Mouse (Mus musculus): ENCODE results near the gene Wdr53.
"Not testable (repeated sequence)": the region's sequence is repeated elsewhere in the genome, so short reads cannot be mapped to it uniquely, and the experiment has no call there.

Wdr53 gene

DNA sequence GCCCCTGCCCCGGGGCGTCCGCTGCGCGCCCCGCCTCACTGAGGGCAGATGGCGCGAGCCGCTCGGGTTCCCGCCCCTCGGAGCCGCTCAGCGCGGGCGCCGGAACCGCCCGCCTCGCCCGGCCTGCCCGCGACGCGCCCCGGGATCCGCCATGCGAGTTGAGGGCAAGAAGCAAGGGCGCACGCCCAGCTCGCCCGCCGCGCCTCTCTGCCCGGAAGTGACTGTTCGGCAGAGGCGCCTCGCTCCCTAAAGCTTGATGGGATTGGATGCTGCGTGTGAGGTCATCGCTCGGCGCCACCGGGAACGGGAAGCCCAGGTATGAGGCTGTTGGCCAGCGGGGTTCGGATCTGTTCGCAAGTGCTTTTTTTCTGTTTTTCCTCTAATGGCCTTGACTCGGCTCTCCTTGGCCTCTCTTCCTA, at the start of gene Wdr53, which contains the start of gene Fbxo45:
Gene Wdr53 (plus strand): TSS at position 276 of the 419 bp plus-strand sequence.
Gene Fbxo45 (minus strand): TSS at position 207 of the 419 bp plus-strand sequence.
- DNase-seq (ENCODE audit: low read depth), result peak; percentile 94

DNA sequence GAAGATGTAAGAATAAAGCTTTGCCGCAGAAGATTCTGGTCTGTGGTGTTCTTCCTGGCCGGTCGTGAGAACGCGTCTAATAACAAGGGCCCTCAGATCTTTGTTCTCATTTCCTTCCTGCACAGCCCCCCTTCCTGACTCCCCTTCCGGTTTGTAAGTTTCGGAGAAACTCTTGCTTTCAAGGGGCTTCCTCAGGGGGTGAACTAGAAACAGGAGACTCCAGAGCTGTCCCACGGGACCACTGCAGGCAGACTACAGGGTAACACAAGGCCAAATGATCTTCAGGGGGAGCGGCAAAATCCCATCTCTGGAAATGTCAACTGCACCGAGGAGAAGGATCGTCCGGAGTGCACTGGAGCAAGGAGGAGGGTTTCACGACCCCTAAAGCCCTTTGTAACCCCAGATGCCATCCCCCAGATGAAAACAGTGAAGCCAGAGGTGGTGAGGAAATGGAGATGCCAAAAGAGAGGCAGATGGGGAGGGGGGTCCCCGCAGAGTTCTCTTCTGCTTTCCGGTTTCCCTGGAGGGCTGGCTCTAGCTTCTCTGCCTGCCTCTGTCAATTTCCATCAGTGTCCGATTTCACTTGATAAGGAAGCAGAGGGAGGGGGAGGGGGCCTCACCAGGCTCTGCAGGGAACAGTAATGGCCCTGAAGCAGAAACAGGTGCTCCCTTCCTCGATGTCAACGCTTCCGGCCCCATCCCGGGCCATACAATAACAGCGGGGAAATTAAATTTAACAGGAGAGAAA, 46.6 kb upstream of the Wdr53 start:
- DNase-seq (ENCODE audit: low read depth), result peak; percentile 65

DNA sequence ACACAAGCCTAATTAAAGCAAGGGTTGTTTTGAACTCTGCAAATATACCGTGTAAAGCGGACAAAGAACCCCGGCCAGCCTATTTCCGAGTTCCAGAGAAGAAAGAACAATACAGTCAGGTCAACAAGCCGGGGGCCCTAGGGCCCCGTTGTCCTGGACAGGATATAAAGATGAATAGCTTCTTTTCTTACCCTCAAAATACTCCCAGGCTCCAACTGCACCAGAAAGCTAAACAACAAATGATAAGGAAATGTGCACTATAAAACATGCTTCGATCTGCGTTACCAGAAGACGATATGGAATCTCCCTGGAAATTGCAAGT, 46.1 kb upstream of the Wdr53 start:
- no peak for DNase-seq (ENCODE audit: low read depth)

DNA sequence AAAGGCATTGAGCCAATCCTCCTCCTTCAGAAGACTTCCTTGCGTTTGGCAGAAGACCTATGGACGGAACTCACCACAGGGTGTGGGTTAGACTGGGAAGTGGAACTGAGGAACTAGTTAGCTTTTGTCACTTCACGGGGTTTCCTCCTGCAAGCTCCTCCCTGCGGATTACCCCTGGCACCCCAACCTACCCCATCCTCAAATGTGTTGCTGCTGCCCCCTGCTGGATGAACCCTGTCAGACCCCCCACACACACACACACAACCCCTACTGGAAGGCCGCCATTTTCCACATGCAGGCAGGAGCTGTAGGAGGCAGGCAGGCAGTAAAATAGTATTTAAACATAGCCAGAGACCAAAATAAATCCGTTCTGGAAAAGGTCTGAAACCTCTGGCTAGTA, 44.3 kb upstream of the Wdr53 start:
- peak; percentile 94 for DNase-seq (ENCODE audit: low read depth)

DNA sequence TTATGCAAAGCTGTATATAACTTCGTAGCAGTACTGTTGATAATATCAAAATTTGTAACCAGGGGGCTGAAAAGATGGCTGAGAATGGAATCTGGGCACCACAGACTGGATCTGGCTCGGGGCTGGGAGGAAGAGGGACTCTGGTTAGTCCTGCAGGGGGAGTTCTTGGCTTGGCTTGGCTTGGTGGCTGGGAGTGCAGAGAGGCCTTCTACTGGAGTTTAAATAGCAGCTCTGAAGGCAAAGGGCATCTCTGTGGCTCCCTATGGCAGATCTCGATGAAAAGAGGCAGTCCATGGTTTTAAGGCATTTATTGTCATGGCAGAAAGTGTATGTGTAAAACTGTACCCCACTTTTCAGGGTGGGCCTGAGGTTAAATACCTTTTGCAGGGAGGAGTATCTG, 42.1 kb upstream of the Wdr53 start:
- DNase-seq (ENCODE audit: low read depth), result no peak

DNA sequence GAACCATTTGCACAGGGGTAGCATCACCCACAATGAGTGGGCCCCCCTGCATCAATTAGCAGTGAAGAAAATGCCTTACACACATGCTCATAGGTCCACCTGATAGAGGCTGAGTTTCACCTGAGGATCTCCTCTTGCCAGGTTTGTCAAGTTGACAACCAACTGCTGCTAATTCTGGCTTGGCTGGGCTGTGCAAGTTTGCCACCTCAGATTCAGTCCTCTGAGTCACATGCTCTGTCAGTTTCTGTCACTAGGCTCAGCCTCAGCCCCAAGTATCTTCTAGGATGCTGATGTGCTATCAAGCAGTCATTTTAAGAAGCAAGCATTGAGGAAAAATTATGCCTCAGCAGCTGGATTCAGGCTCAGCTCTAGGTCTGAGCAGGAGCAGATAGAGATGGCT, 32.9 kb upstream of the Wdr53 start:
- no peak for DNase-seq (ENCODE audit: low read depth)

DNA sequence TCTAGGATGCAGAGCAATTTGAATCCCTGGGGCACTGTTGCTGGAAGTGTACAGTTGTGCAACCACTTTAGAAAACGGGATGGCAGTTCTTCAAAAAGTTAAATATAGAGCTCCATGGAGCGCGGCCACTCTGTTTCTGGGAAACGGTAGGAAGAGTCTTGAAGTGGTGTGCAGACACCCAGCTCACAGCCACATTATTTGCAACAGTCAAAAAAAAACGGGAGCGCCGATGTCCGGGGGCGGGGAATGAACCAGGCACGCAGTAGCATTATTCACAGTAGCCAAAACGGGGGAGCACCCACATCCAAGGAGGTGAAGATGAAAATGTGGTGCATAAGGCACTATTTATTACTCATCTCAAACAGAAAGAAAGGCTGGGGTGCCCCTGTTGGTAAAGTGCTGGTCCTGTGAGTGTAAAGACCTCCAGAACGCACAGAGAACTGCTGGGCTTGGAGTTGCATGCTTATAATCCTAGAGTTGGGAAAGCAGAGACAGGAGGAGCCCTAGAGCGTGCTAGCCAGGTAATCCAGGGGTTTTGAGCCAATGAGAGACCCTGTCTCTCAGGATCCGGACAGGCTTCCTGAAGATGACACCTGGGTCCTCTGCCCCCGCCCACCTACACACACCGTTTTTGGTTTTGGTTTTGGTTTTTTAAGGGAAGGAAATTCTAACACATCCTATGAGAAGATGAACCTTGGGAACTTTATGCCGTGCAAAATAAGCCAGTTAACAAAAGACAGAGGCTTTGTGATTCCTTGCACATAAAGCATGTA, 32.0 kb upstream of the Wdr53 start:
- no peak for DNase-seq (ENCODE audit: low read depth)

DNA sequence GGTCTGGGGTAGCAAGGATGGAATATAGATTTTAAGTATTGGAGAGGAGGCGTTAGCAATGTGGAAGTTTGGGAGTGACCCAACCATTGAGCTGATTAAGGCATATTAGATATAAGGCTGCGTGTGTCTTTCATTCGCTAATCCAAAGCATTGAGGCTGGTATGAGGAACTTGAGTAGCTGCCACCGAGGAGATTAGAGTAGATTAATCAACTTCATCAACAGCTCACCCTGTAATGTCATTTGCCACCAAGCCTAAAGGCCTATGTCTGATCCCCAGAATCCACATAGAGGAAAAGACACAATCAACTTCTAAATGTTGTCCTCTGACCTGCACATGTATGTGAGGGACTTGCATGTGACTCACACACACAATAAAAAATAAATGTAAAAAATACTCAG, 25.2 kb upstream of the Wdr53 start:
- DNase-seq (ENCODE audit: low read depth), result no peak

DNA sequence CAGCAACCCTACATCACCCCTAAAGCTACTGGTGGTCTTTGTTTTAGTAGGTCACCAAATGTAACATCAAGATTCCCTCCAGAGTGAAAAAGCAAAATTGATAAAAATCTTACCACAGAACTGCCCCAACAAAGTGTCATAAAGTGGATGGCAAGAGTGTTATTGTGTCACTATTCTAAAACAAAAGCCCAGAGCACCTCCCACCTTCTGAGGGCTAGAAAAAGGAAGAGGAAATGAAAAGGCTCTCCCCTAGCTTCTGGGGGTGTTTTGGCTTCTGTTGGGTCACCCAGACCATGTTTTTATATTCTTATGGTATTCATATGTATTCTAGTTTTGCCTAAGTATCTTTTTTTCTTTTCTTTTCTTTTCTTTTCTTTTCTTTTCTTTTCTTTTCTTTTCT, 24.6 kb upstream of the Wdr53 start:
- DNase-seq (ENCODE audit: low read depth), result no peak

DNA sequence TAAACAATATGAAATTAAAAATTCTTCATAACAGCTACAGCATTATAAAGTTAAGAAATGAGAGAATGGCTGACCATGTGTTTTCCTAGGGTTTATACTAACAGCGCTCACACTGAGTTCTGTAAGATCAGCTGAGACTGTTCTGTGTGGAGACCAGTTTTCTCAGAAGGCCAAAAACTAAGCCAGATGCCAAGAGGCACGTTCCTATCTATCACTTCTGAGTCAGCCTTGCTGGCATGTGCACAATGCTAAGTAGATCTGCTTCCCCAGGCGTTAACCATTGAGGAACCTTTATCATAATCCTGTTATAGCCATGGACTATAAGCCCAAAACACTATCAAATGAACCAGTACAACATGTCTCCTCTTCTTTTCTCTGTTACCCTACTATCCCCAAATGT, 15.0 kb upstream of the Wdr53 start:
- DNase-seq (ENCODE audit: low read depth), result not testable (repeated sequence)

DNA sequence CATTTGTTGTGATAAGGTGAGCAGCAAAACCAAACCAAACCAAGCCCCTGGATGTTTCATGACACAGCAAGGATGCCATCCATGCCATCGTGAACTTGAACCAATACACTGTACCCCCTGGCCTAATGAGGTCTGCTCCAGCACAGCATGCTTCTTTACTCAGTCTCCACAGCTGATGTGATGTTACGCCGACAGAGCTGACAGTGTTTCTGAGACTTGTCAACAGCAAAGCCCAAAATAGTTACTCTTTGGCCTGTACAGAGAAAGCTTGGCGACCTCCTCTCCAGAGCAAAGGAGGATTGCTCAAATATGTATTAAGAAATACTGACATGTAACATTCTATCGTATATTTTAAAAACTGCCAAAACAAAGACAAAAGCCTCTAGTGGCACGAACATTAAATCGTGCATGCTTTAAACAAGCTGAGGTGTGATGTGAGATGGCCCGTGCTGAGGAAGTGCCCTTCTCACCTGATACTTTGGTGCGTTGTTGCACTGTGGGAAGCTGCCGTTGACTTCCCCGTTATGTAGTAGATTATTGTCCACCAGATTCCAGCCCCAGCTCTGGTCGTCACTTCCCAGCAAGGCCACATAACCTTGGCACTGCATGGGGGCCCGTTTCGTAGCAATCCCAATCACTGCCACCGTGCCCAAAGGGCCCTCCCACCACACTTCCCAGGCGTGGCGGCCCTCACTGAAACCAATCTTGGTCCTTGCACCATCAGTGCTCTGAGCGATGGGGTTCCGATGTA, 8.9 kb upstream of the Wdr53 start:
- DNase-seq (ENCODE audit: low read depth), result no peak

DNA sequence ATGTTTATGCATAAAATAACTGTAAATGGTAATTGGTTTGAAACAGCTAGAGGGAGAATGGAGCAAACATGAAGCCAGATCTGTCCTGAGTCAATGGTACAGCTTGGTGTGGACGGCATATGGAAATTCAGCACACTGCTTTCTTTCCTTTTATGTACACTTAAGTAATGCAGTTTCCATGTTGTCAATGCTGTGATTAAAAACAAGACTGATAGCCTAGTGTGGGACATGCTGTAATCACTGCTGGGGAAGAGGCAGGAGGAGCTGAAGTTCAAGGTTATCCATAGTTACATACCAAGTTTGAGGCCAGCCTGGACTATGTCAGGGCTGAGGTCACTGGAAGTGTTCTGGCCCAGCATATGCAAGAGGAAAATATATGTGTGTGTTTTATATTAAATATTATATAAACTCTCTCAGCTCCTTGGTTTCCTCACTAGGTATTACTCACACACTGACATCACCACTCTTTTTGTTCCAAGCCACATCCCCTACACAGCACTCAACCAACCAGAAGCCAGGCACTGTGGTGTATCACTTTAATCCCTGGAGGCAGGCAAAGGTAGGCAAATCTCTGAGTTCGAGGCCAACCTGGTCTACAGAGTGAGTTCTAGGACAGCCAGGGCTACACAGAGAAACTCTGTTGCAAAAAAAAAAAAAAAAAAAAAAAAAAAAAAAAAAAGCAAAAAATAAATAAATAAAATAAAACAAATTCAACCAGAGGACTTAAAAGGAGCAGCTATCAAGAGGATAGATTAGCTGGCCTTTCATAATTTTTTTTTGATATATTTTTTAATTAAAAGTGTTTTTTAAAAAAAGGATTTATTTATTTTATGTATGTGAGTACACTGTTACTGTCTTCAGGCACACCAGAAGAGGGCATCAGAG, 7.4 kb upstream of the Wdr53 start:
- DNase-seq (ENCODE audit: low read depth), result no peak

DNA sequence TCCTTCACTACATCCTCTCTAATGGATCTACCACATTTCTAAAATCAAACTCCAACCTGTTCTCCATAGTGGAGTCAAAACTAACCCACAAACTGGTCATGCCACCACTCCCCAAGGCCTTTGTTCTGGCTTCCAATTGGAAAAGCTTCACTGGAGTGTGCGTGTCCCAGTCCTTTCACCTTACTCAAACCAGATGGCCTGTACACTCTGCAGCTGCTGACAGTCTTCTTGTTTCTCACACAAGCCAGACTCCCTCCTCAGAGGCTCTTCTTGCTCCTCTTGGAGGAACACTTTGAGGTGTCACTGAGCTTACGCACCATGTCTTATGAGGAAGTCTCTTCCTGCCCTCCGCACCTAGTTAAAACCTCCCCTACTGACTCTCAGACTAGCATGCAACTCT, 3.1 kb upstream of the Wdr53 start:
- DNase-seq (ENCODE audit: low read depth), result no peak

DNA sequence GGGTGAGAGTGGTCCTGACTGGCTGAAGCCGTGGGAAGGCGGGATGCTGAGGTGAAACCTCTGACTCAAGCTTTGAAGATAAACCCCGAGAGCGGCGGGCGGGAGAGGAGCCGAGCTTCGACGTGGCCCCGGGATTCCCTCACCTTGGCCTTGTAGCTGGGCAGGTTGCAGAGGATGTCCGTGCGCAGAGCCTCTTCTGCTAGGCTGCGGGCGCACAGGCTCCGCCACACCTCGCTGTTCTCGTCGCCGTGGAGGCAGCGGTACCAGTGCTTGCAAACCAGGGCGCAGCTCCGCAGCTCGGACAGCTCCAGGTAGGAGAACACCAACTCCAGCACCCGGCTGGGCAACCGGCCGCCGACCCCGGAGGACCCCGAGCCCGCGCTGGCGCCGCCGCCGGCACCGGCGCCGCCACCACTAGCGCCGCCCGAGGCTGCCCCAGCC, 656 bp upstream of the Wdr53 start:
- peak; percentile 68 for DNase-seq (ENCODE audit: low read depth)

DNA sequence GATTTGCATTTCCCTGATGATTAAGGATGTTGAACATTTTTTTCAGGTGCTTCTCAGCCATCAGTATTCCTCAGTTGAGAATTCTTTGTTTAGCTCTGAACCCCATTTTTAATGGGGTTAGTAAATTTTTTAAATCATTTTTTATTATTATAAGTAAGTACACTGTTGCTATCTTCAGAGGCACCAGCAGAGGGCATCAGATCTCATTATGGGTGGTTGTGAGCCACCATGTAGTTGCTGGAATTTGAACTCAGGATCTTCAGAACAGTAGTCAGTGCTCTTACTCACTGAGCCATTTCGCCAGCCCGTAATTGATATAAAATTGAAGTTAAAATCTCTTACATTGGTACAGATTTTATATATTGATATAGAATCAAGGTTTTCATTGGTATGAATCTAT, 17.2 kb downstream of the Wdr53 start:
- DNase-seq (ENCODE audit: low read depth), result peak; percentile 70

DNA sequence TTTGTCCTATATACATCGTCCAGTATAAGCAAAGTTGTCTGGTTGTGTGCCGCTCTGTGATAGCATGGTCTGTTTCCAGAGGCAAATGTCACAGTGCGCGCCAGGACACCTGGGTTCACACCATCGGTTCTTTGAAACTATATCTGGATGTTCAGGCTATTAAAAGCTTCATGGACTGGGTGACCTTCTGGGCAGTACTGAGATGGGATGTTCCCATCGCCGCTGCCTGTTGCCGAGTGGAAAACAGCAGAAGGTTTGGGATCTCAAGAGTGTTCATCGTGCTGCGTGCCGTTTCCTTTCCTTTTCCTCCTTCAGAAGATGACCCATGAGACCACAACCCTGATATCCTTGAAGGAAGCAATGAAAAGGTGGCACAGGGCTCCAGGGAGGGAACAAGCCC, 24.3 kb downstream of the Wdr53 start, which contains the start of gene Smco1:
Gene Smco1 (plus strand): TSS at position 178 of the 400 bp plus-strand sequence.
- no peak for DNase-seq (ENCODE audit: low read depth)

DNA sequence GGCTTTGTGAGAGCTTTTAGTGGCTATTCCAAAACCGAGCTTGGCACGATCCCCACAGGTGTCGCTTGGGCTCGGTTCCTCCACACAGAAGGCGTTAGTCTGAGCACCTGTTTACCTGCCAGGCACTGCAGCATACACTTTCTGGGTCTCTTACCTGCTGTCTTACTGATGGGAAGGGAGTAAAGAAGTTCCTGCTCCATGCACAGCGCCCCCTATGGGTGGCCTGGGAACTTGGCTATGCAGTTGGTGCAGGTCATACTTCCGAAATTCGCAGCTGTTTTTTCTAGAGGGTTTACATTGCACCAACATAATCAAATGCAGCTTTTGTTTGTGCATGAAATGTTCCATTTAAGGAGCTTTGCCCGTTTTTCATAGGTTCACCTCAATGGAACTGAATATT, 26.3 kb downstream of the Wdr53 start:
- DNase-seq (ENCODE audit: low read depth), result peak; percentile 46

DNA sequence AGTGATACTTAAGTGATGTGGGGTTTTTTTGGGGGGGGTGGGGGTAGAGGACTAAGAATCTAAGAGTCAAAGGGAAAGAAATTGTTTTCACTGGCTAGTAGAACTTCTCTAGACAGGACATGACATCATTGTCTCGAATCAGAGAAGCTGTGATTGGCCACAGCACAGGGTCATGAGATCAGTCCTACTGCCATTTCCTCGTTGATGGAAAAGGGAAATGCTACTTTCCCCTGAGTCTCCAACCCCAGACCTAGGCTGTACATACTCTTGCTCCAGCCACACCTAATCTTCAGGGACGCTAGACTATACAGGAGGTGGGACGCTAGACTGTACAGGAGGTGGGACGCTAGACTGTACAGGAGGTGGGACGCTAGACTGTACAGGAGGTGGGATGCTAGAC, 28.0 kb downstream of the Wdr53 start:
- DNase-seq (ENCODE audit: low read depth), result no peak

DNA sequence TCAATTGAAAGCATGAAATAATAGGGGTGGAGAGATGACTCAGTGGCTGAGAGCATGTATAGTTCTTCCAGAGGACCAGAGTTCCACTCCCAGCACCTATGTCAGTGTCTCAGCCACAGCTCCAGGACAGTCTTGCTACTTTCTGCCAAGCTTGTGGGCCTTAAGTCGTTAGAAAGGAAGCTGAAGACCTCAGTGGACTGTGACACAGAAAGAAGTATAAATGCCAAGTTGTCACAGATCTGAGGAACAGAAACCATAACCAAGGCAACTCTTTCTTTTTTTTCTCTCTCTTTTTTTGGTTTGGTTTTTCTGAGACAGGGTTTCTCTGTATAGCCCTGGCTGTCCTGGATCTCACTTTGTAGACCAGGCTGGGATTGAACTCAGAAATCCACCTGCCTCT, 28.8 kb downstream of the Wdr53 start:
- DNase-seq (ENCODE audit: low read depth), result no peak

DNA sequence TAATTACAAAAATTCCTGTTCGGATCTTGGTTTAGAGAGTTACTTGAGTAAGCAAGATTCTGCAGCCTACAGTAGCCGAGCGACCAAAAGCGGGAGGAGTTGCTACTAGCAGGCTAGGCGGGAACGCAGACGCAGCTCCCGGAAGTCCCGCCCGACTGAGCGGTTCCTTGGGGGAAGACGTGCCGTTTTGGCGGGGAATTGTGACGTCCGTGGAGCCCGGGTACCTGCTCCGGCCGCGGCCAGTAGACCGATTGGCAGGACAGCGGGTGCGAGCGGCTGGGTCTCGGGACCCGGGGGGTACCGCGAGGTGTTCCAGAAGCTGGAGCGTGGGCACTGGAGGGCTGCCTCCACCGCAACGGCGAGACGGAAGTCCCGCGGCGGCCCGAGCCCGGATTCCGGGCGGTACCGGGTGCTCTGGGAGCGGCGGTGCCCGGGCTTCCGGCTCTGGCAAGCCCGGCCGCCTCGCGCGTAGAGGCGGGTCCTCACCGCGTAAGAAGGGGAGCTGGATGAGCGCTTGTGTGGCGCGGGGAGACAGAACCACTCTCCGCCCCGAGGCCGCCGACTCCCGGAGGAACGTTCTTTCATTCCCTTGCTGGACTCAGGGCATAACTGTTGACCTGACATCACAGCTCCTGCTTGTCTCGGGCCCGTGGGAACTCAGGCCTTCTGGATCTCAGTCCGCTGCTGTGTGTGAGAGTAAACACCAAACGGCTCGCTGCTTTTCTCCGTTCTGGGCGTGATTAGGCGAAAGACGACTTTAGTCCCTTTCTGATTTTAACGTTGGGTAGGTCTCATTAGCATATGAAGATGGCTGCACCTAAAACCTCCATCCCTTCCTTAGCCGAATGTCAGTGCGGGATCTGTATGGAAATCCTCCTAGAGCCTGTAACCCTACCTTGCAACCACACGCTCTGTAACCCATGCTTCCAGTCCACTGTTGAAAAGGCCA, 30.6 kb downstream of the Wdr53 start, which contains the start of gene Rnf168:
Gene Rnf168 (plus strand): TSS at position 152 of the 949 bp plus-strand sequence.
- DNase-seq (ENCODE audit: low read depth), result peak; percentile 83

Data from naive thymus-derived CD4-positive, alpha-beta T cell, adult 2 months (primary cell).